Mouse (Mus musculus): ENCODE data around the gene Nsf. TPM values are rescaled to one million over a fixed set of nuclear protein-coding genes. Genes with fewer than 3 reads are reported as not detected.

Nsf gene
- polyA plus RNA-seq, 1 experiment, result 69.5 TPM

DNA sequence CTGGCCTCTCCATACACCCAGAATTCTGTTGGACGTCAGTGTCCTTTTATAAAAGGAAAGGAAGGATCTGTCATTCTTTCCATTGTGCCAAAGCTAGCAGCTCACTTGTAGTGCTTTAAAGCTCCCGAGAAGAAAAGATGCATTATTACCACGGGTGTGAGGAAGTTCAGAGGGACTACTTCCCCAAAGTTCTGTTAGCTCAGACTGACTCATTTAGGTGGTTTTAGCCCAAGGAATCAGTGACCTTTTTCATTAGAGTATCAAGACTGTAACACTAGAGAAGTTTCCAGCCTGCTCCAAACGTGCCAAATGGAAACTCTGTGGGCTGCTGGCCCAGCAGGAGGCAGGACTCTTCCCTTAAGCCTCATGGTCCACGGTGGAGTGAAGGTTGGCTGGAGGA lies 30.2 kb upstream of the Nsf start:
- no peak for TF ChIP-seq POLR2A (IDR thresholded peaks at IDR 0.05; ENCODE audit: borderline replicate concordance, low read depth, low read length)
- no peak for TF ChIP-seq CTCF (IDR thresholded peaks at IDR 0.05; ENCODE audit: low read depth, low read length)
- H3K27ac ChIP-seq (ENCODE audit: insufficient read depth, low read depth, low read length), result peak overlapping the region; percentile 79
- H3K4me1 ChIP-seq (ENCODE audit: control insufficient read depth, insufficient read depth, low read length), result peaks cover 68% of the 10 kb centered on the region

DNA sequence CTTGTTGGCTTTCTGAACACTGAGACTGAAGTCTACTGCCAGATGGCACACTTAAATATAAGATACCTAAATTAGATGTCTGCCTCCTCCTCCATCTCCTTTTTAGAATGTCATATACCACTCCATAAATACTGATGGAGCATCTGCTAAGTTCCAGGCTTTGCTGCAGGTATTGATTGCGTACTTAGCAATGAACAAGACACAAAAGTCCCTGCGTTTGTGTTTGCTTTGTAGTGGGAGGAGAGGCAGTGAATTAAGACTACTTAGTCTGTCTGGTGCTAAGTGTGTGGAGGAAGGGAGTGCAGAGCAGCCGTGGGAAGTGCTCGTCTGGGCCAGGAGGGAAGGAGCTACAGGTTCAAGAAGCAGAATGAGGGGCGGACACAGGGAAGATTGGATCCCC lies 28.0 kb upstream of the Nsf start:
- no peak for TF ChIP-seq CTCF (IDR thresholded peaks at IDR 0.05; ENCODE audit: low read depth, low read length)
- TF ChIP-seq POLR2A (IDR thresholded peaks at IDR 0.05; ENCODE audit: borderline replicate concordance, low read depth, low read length), result no peak
- H3K4me3 ChIP-seq (ENCODE audit: insufficient read depth, low read length), result no peak overlapping the region
- H3K4me1 ChIP-seq (ENCODE audit: control insufficient read depth, insufficient read depth, low read length), result peaks cover 76% of the 10 kb centered on the region
- H3K27ac ChIP-seq (ENCODE audit: insufficient read depth, low read depth, low read length), result peak overlapping the region; percentile 2

More for the DNA sequence above, 30.2 kb upstream of the Nsf start:
- no peak overlapping the region for H3K4me3 ChIP-seq (ENCODE audit: insufficient read depth, low read length)

DNA sequence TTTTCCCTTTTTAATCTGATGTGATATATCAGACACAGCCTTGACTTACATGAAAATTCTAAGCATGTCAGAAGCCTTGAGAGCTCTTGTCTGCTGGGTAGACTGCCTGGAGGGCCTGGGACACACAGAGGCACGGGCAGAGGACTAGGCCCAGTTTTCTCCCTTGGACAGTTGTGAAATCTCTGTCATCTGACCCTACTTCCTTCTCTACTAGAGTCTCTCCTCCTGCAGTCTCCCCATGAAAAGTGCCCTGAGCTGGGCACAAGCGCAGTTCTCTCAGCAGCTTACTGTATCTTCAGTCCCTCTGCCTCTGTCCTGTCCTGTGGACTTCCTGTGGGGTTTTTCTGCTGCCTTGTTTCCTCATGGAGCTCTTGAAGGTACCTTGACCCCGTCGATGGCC lies 25.5 kb upstream of the Nsf start:
- Histone ChIP-seq H3K4me1 (ENCODE audit: control insufficient read depth, insufficient read depth, low read length) (peaks cover 62% of the 10 kb centered on the region), H3K4me3 (ENCODE audit: insufficient read depth, low read length) (peak overlapping the region; percentile 18), H3K27ac (ENCODE audit: insufficient read depth, low read depth, low read length) (peak overlapping the region; percentile 97)
- TF ChIP-seq CTCF (IDR thresholded peaks at IDR 0.05; ENCODE audit: low read depth, low read length) (no peak), POLR2A (IDR thresholded peaks at IDR 0.05; ENCODE audit: borderline replicate concordance, low read depth, low read length) (peak; percentile 57; the same call in 1 of the 2 replicates)

GRCm38 (mm10) chr11:103970876-103971275 lies 17.0 kb upstream of the Nsf start:
- no peak overlapping the region for H3K4me3 ChIP-seq (ENCODE audit: insufficient read depth, low read length)
- H3K27ac ChIP-seq (ENCODE audit: insufficient read depth, low read depth, low read length), result no peak overlapping the region
- peaks cover 17% of the 10 kb centered on the region for H3K4me1 ChIP-seq (ENCODE audit: control insufficient read depth, insufficient read depth, low read length)
- TF ChIP-seq CTCF (IDR thresholded peaks at IDR 0.05; ENCODE audit: low read depth, low read length) (no peak), POLR2A (IDR thresholded peaks at IDR 0.05; ENCODE audit: borderline replicate concordance, low read depth, low read length) (no peak)

DNA sequence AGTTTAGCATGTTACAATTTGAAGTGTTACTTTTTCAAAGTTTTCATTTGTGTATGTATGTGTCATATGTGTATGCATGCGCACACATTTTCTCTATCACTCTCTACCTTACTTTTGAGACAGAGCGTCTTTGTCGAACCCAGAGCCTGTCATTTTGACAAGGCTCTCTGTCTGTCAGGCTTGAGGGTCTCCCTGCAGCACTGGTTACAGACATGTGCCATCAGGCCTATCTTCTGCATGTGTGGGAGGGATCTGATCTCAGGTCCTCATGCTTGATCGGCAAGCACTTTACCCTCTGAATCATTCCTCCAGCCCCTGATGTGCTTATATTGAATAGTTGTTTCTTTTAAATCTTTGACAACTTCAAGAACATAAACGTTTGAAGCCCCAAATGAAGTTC lies 15.4 kb upstream of the Nsf start:
- TF ChIP-seq CTCF (IDR thresholded peaks at IDR 0.05; ENCODE audit: low read depth, low read length), result no peak
- TF ChIP-seq POLR2A (IDR thresholded peaks at IDR 0.05; ENCODE audit: borderline replicate concordance, low read depth, low read length), result no peak
- peaks cover 25% of the 10 kb centered on the region for H3K4me1 ChIP-seq (ENCODE audit: control insufficient read depth, insufficient read depth, low read length)

GRCm38 (mm10) chr11:103967106-103967735 lies 13.4 kb upstream of the Nsf start:
- TF ChIP-seq CTCF (IDR thresholded peaks at IDR 0.05; ENCODE audit: low read depth, low read length) (no peak), POLR2A (IDR thresholded peaks at IDR 0.05; ENCODE audit: borderline replicate concordance, low read depth, low read length) (no peak)
- peak overlapping the region; percentile 86 for H3K4me3 ChIP-seq (ENCODE audit: insufficient read depth, low read length)
- peaks cover 22% of the 10 kb centered on the region for H3K4me1 ChIP-seq (ENCODE audit: control insufficient read depth, insufficient read depth, low read length)
- peak overlapping the region; percentile 66 for H3K27ac ChIP-seq (ENCODE audit: insufficient read depth, low read depth, low read length)

More for the DNA sequence above, 15.4 kb upstream of the Nsf start:
- Histone ChIP-seq H3K4me3 (ENCODE audit: insufficient read depth, low read length) (no peak overlapping the region), H3K27ac (ENCODE audit: insufficient read depth, low read depth, low read length) (no peak overlapping the region)

- peaks cover 16% of the 10 kb centered on the region for H3K4me1 ChIP-seq (ENCODE audit: control insufficient read depth, insufficient read depth, low read length)
- H3K4me3 ChIP-seq (ENCODE audit: insufficient read depth, low read length), result no peak overlapping the region
- no peak overlapping the region for H3K27ac ChIP-seq (ENCODE audit: insufficient read depth, low read depth, low read length)
- TF ChIP-seq POLR2A (IDR thresholded peaks at IDR 0.05; ENCODE audit: borderline replicate concordance, low read depth, low read length), result no peak
- TF ChIP-seq CTCF (IDR thresholded peaks at IDR 0.05; ENCODE audit: low read depth, low read length), result no peak
These were observed 3.0 kb upstream of the Nsf start for GRCm38 (mm10) chr11:103956866-103957265.

- TF ChIP-seq CTCF (IDR thresholded peaks at IDR 0.05; ENCODE audit: low read depth, low read length) (no peak), POLR2A (IDR thresholded peaks at IDR 0.05; ENCODE audit: borderline replicate concordance, low read depth, low read length) (no peak)
These were observed 592 bp downstream of the Nsf start for GRCm38 (mm10) chr11:103953032-103953895.

DNA sequence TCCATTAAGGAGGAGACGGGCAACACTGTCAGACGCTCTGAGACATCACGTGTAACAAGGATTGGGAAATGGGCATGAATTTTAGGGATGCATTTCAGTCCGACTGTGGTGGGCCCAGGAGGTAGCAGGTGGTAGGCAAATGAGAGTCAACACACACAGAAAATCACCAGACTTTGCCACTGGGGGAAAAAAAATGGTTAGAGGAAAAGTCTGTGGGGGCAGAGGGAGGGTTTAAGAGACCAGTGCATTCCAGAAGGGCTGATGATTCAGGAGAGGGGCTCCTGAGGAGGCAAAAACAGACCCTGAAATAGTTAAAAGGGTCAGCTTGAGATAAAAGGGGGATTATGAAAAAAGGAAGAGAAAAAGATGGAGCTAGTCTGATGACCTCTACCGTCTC lies 1.2 kb downstream of the Nsf start:
- Histone ChIP-seq H3K27ac (ENCODE audit: insufficient read depth, low read depth, low read length) (no peak overlapping the region), H3K4me3 (ENCODE audit: insufficient read depth, low read length) (peak overlapping the region; percentile 68), H3K4me1 (ENCODE audit: control insufficient read depth, insufficient read depth, low read length) (peaks cover 26% of the 10 kb centered on the region)
- no peak for TF ChIP-seq CTCF (IDR thresholded peaks at IDR 0.05; ENCODE audit: low read depth, low read length)
- no peak for TF ChIP-seq POLR2A (IDR thresholded peaks at IDR 0.05; ENCODE audit: borderline replicate concordance, low read depth, low read length)

More at GRCm38 (mm10) chr11:103953032-103953895, 592 bp downstream of the Nsf start:
- Histone ChIP-seq H3K4me3 (ENCODE audit: insufficient read depth, low read length) (peak overlapping the region; percentile 68), H3K4me1 (ENCODE audit: control insufficient read depth, insufficient read depth, low read length) (peaks cover 26% of the 10 kb centered on the region), H3K27ac (ENCODE audit: insufficient read depth, low read depth, low read length) (peak overlapping the region; percentile 42)

DNA sequence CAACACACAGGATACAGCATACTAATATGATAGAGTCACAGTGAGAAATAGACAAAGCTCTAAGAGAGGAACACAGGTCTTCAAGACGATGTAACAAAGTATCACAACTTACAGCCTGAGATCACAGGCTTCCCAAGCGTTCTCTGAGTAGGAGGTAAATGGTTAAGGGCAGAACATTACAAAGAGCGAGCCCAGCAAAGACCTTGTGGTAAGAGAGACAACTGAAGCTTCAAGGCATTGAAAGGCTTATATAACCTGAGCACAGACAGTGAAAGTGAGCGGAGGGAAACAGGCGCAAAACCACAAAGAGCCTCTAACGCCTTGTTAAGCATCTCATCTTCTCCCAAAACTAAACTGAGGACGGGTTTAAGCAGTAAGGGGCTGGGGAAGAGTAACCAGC lies 2.8 kb downstream of the Nsf start:
- TF ChIP-seq CTCF (IDR thresholded peaks at IDR 0.05; ENCODE audit: low read depth, low read length) (no peak), POLR2A (IDR thresholded peaks at IDR 0.05; ENCODE audit: borderline replicate concordance, low read depth, low read length) (no peak)
- Histone ChIP-seq H3K4me1 (ENCODE audit: control insufficient read depth, insufficient read depth, low read length) (peaks cover 20% of the 10 kb centered on the region), H3K27ac (ENCODE audit: insufficient read depth, low read depth, low read length) (no peak overlapping the region), H3K4me3 (ENCODE audit: insufficient read depth, low read length) (no peak overlapping the region)

Measured in bone marrow macrophage, adult 2 months (primary cell).